Mouse (Mus musculus): ENCODE measurements around the gene A830005F24Rik. TPM values are rescaled to one million over a fixed set of nuclear protein-coding genes. Genes with fewer than 3 reads are reported as not detected.

A830005F24Rik gene
- polyA plus RNA-seq, 1 experiment from 2014 or later, result 0.99 TPM

DNA sequence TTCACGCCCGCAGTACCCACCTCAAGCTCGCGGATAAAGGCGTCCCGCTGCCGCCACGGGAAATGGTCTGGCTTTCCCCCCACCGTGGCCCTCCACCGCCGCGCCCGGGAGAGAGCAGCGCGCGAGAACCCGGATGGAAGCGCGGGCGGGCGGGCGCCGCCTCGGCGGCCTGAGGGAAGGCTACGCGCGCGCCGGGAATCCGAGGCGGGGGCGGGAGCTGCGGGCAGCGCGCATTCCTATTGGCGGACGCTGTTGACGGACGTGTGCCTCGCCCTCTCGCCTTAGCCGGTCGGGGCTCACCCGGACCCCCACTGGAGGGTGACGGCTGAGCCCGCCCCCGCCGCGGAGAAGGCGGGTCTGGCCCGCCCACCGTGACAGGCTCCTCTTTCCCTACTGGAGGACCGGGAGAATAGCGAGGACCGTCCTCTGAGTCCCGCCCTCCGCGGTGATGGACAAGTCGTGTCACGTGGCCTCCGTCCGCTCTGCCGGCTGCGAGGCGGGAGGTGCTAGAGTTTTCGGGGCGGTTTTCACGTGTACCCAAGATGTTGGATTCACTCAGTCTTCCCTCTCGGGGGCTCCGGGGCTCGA lies 33.1 kb downstream of the A830005F24Rik start:
- no peaks in the 10 kb centered on the region for H3K9me3 ChIP-seq
- under 1% methylated on average over 70 of the region's 72 CpGs for WGBS
- H3K27ac ChIP-seq, result peak overlapping the region; percentile 99
- H3K27me3 ChIP-seq (replicated peaks), result no peaks in the 10 kb centered on the region
- ATAC-seq, result peak; percentile 97
- peaks cover 7% of the 10 kb centered on the region; the same call in 1 of the 2 replicates for H3K4me1 ChIP-seq (replicated peaks)
- peak overlapping the region; percentile 52 for H3K4me2 ChIP-seq (replicated peaks)
- H3K36me3 ChIP-seq, result no peaks in the 10 kb centered on the region
- peak overlapping the region; percentile 87 for H3K4me3 ChIP-seq (replicated peaks)
- H3K9ac ChIP-seq, result peak overlapping the region; percentile 99

DNA sequence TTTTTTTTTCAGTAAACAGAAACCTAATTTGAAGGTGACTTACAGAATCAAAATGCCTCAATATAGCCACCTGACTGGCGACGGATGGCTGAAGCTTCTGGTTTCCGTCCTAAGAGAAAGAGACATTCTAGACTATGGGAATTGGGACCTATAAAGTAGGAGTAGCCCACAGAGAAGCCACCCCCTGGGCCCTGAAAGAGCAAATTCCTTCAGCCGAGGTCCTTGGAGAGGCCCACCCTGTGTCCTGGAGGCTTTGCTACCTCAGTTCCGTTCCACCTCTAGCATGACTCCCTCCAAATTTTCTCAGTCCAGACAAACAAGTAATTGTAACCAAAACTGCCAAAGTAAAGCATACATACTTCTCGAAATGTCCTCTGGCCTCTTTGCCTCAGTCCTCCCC lies 34.3 kb downstream of the A830005F24Rik start:
- H3K27ac ChIP-seq, result no peak overlapping the region
- no peak overlapping the region for H3K4me2 ChIP-seq (replicated peaks)
- H3K36me3 ChIP-seq, result no peaks in the 10 kb centered on the region
- no peak for ATAC-seq
- H3K4me3 ChIP-seq (replicated peaks), result no peak overlapping the region
- H3K27me3 ChIP-seq (replicated peaks), result no peaks in the 10 kb centered on the region
- no peaks in the 10 kb centered on the region for H3K9me3 ChIP-seq
- 95% methylated on average over 6 of the region's 6 CpGs for WGBS
- H3K9ac ChIP-seq, result no peak overlapping the region
- H3K4me1 ChIP-seq (replicated peaks), result peaks cover 10% of the 10 kb centered on the region

DNA sequence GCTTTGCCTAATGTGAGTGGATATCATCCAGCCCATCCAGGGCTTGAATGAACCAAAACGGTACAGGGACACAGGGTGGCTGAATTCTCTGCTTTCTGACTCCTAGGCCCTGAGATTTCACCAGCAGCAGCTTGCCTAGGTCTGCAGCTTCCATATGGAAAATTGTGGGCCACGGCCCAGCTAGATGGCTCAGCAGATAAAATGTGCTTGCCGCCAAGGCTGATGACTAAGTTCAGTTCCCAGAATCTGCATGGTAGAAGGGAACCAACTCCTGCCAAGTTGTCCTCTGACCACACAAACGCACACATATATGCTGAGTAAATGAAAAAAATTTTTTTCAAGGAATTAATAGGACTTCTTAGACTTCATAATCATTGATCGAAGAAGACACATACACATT lies 34.9 kb downstream of the A830005F24Rik start:
- H3K4me3 ChIP-seq (replicated peaks), result no peak overlapping the region
- no peak overlapping the region for H3K9ac ChIP-seq
- ATAC-seq, result no peak
- peaks cover 16% of the 10 kb centered on the region for H3K4me1 ChIP-seq (replicated peaks)
- H3K36me3 ChIP-seq, result no peaks in the 10 kb centered on the region
- no peak overlapping the region for H3K27ac ChIP-seq
- H3K9me3 ChIP-seq, result no peaks in the 10 kb centered on the region
- no peaks in the 10 kb centered on the region for H3K27me3 ChIP-seq (replicated peaks)
- H3K4me2 ChIP-seq (replicated peaks), result no peak overlapping the region
- 94% methylated on average over 5 of the region's 5 CpGs for WGBS

DNA sequence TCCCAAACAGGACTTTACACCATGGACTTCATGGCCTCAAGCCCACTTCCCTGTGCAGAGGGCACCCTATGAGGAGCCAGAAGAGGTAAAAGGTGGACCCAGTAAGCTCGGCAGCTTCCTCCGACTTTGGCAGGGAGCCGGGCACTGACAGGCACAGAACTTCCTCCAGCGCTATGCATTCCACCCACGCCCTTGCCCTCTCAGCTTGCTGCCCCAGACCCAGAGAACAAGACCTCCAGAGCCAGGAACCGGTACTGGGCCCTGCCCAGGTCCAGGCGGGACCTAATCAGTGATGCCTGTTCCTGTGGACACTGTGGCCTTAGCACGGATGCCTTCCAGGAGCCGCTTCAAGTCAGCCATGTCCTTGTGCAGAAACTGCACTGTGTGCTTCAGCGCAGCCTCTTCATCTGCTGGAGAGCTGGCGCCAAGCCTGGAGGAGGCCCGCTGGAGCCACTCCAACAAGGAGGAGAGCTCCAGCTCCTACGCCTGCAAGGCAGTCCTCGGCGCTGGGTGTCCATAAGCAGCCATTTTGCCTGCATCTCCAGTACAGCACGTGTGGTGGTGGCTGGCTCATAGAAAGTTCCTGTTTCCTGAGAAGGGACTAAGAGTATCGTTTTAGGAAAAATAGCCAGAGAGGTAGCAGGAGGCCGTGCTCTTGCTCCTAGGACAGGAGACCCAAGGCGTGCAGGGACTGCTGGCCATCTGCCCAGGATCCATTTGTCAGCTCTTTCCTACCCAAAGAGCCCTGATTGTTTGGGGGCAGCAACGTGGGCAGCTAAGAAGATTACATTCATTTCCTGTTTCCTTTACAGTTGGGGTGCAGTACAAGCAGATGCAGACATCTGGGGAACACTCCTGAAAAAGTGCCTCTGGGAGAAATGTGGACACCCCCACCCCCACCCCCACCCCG lies 39.1 kb downstream of the A830005F24Rik start:
- H3K4me1 ChIP-seq (replicated peaks), result peaks cover 10% of the 10 kb centered on the region; the same call in 1 of the 2 replicates
- H3K4me3 ChIP-seq (replicated peaks), result peak overlapping the region; percentile 22
- H3K27ac ChIP-seq, result peak overlapping the region; percentile 97
- no peaks in the 10 kb centered on the region for H3K9me3 ChIP-seq
- peak; percentile 92 for ATAC-seq
- peak overlapping the region; percentile 30 for H3K9ac ChIP-seq
- H3K36me3 ChIP-seq, result no peaks in the 10 kb centered on the region
- WGBS, result 38% methylated on average over 21 of the region's 21 CpGs
- H3K27me3 ChIP-seq (replicated peaks), result no peaks in the 10 kb centered on the region
- H3K4me2 ChIP-seq (replicated peaks), result peak overlapping the region; percentile 57

DNA sequence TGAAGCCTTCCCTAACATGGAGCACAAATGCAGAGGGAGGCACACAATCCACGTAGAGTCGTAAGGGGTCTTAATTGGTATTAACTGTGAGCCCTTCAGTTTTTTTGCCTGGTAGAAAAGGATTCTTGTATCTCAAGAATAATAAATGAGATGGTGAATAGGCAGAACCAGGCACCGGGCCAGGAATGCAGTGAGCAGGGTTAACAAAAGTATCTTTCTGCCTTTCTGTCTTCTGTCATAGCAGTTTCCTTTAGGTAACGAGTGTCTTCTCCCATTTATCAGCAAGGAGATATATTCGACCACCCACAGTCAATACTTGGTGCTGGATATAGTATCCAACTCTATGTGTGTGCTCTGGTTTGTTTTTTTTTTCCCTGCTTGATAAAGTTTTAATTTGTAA lies 40.1 kb downstream of the A830005F24Rik start:
- peak overlapping the region; percentile 97 for H3K27ac ChIP-seq
- peak overlapping the region; percentile 57; the same call in 1 of the 2 replicates for H3K4me2 ChIP-seq (replicated peaks)
- WGBS, result 42% methylated on average over 5 of the region's 5 CpGs
- no peaks in the 10 kb centered on the region for H3K36me3 ChIP-seq
- no peak for ATAC-seq
- H3K27me3 ChIP-seq (replicated peaks), result no peaks in the 10 kb centered on the region
- H3K4me1 ChIP-seq (replicated peaks), result peaks cover 10% of the 10 kb centered on the region; the same call in 1 of the 2 replicates
- H3K9ac ChIP-seq, result no peak overlapping the region
- H3K9me3 ChIP-seq, result no peaks in the 10 kb centered on the region
- H3K4me3 ChIP-seq (replicated peaks), result no peak overlapping the region

DNA sequence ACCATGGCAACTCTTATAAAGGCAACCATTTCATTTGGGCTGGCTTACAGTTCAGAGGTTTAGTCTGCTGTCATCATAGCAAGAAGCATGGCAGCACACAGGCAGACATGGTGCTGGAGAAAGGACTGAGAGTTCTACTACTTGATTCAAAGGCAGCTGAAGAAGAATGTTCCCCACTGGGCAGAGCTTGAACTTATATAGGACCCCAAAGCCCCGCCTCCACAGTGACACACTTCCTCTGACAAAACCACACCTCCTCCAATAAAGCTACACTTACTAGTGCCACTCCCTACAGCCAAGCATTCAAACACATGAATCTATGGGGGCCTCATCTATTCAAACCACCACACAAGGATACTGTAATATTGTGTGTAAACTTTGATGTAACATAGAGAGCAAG lies 41.2 kb downstream of the A830005F24Rik start:
- Histone ChIP-seq H3K27ac (no peak overlapping the region), H3K9me3 (no peaks in the 10 kb centered on the region), H3K9ac (no peak overlapping the region), H3K27me3 (replicated peaks) (no peaks in the 10 kb centered on the region), H3K4me2 (replicated peaks) (no peak overlapping the region), H3K36me3 (no peaks in the 10 kb centered on the region), H3K4me1 (replicated peaks) (peaks cover 10% of the 10 kb centered on the region; the same call in 1 of the 2 replicates), H3K4me3 (replicated peaks) (no peak overlapping the region)
- no peak for ATAC-seq
- WGBS, result 80% methylated on average over 1 of the region's 1 CpGs

DNA sequence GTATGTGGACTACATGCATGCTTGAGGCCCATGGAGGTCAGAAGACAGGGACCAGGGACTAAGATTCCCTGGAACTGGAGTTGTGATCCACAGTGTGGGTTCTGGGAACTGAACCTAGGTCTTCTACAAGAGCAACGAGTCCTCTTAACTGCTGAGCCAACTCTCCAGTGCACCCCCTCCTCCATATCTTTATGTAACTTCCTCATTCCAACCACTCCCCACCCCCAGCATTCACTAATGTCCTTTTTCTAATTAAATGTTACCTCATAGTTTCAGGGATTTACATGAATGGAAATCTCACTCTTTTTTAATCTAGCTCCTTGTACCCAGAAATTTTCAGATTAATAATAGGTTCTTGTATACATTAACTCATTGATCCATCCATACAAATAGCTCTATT lies 42.6 kb downstream of the A830005F24Rik start:
- WGBS, result 69% methylated on average over 1 of the region's 1 CpGs

DNA sequence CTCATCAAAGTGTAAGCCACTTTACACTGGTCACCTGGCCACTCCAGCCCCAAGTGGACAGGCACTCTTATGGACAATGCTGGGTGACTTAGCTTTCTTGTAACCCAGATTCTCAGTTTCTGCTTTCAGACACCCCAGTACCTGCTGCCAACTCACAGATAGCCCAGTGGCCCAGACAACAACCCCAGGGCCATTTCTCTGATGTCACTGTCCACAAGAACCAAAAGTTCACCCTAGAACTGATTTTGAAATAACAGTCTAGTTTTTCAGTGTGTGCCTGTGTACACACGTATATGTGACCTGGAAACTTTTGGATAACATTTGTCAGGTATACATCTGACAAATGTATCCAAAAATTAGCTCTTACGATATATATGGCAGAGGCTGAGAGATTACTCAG lies 48.1 kb downstream of the A830005F24Rik start:
- Histone ChIP-seq H3K27me3 (replicated peaks) (no peaks in the 10 kb centered on the region), H3K36me3 (no peaks in the 10 kb centered on the region), H3K9ac (no peak overlapping the region), H3K27ac (no peak overlapping the region), H3K4me2 (replicated peaks) (no peak overlapping the region), H3K4me3 (replicated peaks) (no peak overlapping the region), H3K4me1 (replicated peaks) (peaks cover 4% of the 10 kb centered on the region; the same call in 1 of the 2 replicates), H3K9me3 (no peaks in the 10 kb centered on the region)
- 88% methylated on average over 2 of the region's 2 CpGs for WGBS
- ATAC-seq, result no peak

More for the DNA sequence above, 42.6 kb downstream of the A830005F24Rik start:
- no peak overlapping the region for H3K4me3 ChIP-seq (replicated peaks)
- no peak overlapping the region for H3K4me2 ChIP-seq (replicated peaks)
- ATAC-seq, result no peak
- H3K4me1 ChIP-seq (replicated peaks), result peaks cover 10% of the 10 kb centered on the region; the same call in 1 of the 2 replicates
- no peak overlapping the region for H3K9ac ChIP-seq
- H3K27ac ChIP-seq, result no peak overlapping the region
- no peaks in the 10 kb centered on the region for H3K27me3 ChIP-seq (replicated peaks)
- H3K36me3 ChIP-seq, result no peaks in the 10 kb centered on the region
- H3K9me3 ChIP-seq, result no peaks in the 10 kb centered on the region

DNA sequence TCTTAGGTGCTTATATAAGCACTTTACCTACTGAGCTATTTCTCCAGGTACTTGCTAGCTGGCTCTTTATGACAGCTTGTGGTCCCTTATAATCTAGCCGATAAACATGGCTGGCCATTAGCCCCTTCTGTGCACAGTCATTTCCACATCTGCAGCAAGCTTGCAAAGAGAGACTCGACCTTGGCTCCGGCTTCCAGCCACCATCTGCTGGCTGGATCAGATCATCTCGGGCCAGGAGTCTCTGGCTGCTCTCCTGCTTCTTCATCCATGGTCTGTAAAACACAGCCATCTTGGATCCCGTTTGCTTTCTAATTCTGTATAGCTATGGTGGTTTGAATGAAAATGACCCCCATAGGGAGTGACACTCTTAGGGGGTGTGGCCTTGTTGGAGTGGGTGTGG lies 49.0 kb downstream of the A830005F24Rik start:
- no peak overlapping the region for H3K4me2 ChIP-seq (replicated peaks)
- 83% methylated on average over 5 of the region's 5 CpGs for WGBS

More for the DNA sequence above, 49.0 kb downstream of the A830005F24Rik start:
- Histone ChIP-seq H3K9me3 (no peaks in the 10 kb centered on the region), H3K4me1 (replicated peaks) (peaks cover 7% of the 10 kb centered on the region; the same call in 1 of the 2 replicates), H3K27me3 (replicated peaks) (no peaks in the 10 kb centered on the region), H3K9ac (no peak overlapping the region), H3K36me3 (no peaks in the 10 kb centered on the region), H3K4me3 (replicated peaks) (no peak overlapping the region), H3K27ac (no peak overlapping the region)
- no peak for ATAC-seq

MicroRNAs within 50 kb of the gene (microRNA counts, 519-probe panel; counts per million panel counts)
- microRNA mmu-let-7a (4,753 counts per million, percentile 99 among the panel's probes with 10 or more counts), microRNA mmu-let-7d (4,864 counts per million, percentile 99 among the panel's probes with 10 or more counts), microRNA mmu-let-7f (4,240 counts per million, percentile 96 among the panel's probes with 10 or more counts)

Other genes starting within 250 kb of the A830005F24Rik start
- 3.0 and 3.1 TPM in 2 replicates for gene Zfp169, start 119 bp upstream of the A830005F24Rik start, polyA plus RNA-seq (2015; fragmentation: Nextera tagmentation; extraction: Ambion mirVana)
- 5.5 and 6.9 TPM in 2 replicates for gene Ptpdc1, start 112.1 kb downstream of the A830005F24Rik start, polyA plus RNA-seq (2015; fragmentation: Nextera tagmentation; extraction: Ambion mirVana)
- 1.3 and 1.4 TPM in 2 replicates for gene Barx1, start 149.4 kb downstream of the A830005F24Rik start, polyA plus RNA-seq (2015; fragmentation: Nextera tagmentation; extraction: Ambion mirVana)